Mouse (Mus musculus): ENCODE data around the gene Zfp131. TPM values are rescaled to one million over a fixed set of nuclear protein-coding genes. Genes with fewer than 3 reads are reported as not detected.
"Not testable (repeated sequence)": the region's sequence is repeated elsewhere in the genome, so short reads cannot be mapped to it uniquely, and the experiment has no call there.

Gene Zfp131
- 10 to 100 TPM; 19.4 to 20.5 TPM for total RNA-seq (2021)
- long read RNA-seq, experiment 1, partial matches to known transcripts, result 8 of 19 reads
- long read RNA-seq, experiment 1, other reads (novel, unspliced or antisense), result 5 of 19 reads
- long read RNA-seq, experiment 2, partial matches to known transcripts, result 7 of 18 reads
- long read RNA-seq, experiment 2, other reads (novel, unspliced or antisense), result 8 of 18 reads

DNA sequence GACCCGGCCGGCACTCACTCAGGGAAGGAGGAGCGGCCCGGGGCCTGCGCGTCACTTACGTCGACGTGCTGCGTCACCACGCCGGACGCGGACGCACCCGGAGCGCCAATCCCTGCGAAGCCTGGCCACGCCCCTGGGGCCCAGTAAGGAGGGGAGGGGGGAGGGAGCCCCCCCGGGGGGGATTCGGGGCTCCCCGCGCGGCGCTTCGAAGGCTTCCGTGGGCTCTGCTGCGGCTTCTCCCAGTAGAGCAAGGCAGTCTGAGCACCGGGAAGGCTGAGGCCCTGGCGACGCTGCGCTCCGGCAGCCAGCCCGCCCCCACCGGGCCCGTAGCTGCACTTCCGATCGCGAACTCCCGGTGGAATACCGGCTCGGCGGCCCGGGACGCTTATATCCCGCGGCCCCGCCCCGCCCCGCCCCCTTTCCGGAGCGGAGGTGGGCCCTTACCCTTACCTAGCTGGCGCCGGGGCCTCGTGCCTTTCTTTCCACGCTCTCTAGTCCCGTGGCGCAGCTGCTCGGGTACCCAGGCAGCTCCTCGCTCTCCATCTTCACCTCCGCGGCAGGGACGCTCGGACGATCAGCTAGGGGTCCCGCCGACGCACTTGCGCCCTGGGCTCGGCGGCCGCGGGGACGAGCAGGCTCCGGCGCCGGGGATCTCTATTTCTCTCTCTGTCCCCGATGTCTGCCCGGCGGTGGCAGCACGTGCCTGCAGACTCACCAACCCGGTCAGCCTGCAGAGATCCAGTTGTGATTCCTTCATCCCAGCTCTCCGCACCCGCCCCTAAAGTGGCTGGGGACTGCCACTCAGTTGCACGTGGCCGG lies at the start of gene Zfp131:
Gene Zfp131, minus strand, starts transcription at position 129 of the 819 bp plus-strand sequence.
- peak; percentile 93 for DNase-seq (ENCODE audit: low spot score)

- DNase-seq (ENCODE audit: low spot score), result not testable (repeated sequence)
These were observed 49.3 kb upstream of the Zfp131 start for GRCm38 (mm10) chr13:119839982-119840381.

DNA sequence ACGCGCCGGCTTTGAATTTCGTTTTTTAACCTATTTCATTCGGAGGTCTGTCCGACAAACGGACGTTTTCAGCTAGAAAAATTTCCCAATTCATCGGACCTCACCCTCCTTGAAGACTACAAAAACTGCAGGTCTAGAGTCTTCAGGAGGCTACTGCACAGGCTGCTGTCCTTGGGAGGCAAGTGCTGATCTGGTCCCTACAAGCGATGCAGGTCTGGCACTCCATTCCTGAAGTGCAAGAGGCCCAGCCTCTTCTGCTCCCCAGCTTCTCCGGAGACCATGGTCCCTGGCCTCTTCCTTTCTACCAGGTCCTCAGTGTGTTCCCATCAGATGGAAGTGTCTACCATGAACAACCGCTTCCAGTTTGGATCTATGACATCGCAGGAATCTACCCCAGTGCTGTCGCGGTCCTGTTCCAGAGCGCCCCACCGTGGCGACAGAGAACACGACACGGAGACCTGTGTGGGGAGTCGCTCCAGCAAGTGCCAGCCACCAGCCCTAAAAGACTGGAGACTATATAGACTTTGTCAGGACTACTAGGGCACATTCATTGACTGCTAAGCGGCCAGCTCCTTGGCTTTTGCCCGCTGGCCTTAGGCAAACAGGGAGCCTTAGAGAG lies 47.1 kb upstream of the Zfp131 start:
- DNase-seq (ENCODE audit: low spot score), result peak; percentile 3

- DNase-seq (ENCODE audit: low spot score), result peak; percentile 5
These were observed 45.7 kb upstream of the Zfp131 start for GRCm38 (mm10) chr13:119836324-119836811.

DNA sequence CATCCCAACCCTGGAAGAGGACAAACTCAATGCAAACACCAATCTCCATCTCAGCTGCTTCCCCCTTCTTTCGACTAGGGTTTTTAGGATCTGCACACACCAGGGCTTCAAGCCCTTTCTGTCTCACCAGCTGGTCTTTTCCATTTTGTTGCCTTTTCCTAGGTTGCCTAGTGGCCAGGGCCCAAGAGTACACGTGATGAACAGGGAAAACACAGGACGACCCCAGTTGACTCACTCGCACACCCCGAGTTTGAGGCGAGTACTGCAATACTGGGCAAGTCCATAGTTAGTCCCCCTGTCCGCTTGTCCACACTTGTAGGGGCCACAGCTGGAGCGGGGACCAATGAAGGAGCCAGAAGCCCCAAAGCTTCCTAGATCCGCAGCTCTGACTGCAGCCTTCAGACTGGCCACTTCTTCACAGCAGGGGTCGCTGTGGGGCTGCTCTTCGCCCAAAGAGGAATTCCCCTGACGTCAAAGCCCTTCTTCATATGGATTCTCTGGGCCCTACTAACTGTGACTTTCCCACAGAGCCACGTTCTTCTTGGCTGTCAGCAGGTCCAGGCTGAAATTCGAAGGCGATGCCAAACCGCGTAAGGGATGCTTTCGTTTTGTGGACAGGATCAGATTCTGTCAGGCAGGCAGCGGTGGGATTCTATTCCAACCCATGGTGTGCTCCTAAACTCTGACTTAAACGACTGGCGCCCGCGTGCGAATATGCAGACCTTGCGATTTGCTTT lies 44.8 kb upstream of the Zfp131 start, which contains the start of gene D13Ertd608e:
Gene D13Ertd608e, plus strand, starts transcription at position 687 of the 737 bp plus-strand sequence.
- DNase-seq (ENCODE audit: low spot score), result peak; percentile 9

GRCm38 (mm10) chr13:119830116-119830515 lies 39.4 kb upstream of the Zfp131 start, which contains the start of gene AF067063:
AF067063 (minus strand) TSS chr13:119830216.
- not testable (repeated sequence) for DNase-seq (ENCODE audit: low spot score)

- DNase-seq (ENCODE audit: low spot score), result no peak
These were observed 27.0 kb upstream of the Zfp131 start for GRCm38 (mm10) chr13:119817579-119818206.

GRCm38 (mm10) chr13:119816798-119817197 lies 26.1 kb upstream of the Zfp131 start:
- no peak for DNase-seq (ENCODE audit: low spot score)

GRCm38 (mm10) chr13:119810031-119810430 lies 19.3 kb upstream of the Zfp131 start:
- DNase-seq (ENCODE audit: low spot score), result peak; percentile 22

- no peak for DNase-seq (ENCODE audit: low spot score)
These were observed 18.2 kb upstream of the Zfp131 start for GRCm38 (mm10) chr13:119808937-119809336.

DNA sequence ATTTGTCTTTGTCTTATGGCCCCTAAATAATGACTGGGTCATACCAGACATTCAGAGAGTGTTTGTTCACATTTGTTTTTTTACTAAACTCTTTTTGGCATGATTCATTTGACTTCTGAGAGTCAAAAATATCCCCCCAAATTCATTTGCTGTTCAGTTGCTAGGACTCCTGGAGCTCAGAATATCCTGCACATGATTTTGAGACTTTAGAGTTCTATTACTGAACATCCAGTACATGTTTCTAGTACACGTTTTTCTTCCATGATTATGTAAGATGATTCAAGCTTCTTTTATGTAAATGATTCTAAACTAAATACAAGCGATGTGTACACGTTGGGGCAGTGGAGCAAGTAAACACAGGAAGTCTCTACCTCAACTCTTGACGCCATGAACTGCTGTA lies 7.0 kb upstream of the Zfp131 start:
- no peak for DNase-seq (ENCODE audit: low spot score)

DNA sequence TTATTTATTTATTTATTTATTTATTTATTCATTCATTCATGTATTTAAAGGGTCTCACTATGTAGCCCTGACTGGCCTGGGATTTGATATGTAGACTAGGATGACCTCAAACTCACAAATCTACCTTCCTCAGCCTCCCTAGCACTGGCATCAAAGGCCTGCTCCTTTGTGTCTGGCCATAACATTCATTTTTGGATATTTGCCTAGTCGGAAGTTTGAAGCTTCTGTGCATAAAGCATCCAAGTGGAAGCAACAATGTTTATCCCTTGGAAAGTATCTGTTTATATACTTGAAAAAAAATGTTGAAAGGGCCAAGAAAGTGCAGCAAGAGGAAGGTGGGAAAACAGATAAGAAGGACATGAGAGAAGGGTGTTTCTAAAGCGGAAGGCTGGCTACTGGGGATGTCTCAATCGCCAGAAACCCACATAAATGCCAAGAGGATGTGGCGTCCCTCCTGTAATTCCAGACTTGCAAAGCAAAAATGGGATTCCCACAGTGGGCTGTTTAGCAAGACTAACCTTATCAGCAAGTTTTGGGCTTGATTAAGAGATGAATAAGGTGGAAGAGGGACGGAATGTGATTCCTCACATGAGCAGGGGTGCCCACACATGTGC lies 2.2 kb upstream of the Zfp131 start:
- no peak for DNase-seq (ENCODE audit: low spot score)

DNA sequence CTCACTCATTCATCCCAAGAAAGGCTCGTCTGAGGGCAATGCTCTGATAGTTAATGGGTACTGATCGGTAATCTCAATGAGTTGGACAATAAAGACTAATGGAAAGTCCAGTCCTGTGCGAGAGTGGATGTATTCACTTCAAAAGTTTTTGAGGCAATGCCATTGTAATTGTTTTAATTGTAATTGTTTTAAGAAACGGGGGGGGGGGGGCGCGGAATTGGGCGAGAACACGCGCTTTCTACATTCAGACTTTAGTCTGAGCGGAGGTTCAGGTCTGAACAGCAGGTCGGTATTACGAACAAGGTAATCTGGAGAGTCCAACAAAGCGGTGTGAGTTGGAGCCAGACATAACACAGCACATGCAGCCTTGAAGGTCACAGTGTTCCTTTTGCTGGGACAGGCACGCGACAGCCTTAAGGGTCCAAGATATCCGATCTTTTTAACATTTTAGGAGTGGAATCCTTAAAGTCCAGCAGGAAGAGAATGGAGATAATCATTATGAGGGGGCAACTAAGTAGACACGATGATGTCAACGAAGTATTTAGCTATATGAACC lies 969 bp upstream of the Zfp131 start:
- DNase-seq (ENCODE audit: low spot score), result no peak

- DNase-seq (ENCODE audit: low spot score), result peak; percentile 74
These were observed 605 bp downstream of the Zfp131 start for GRCm38 (mm10) chr13:119789851-119790717.

GRCm38 (mm10) chr13:119783581-119783980 lies 7.1 kb downstream of the Zfp131 start:
- DNase-seq (ENCODE audit: low spot score), result no peak

DNA sequence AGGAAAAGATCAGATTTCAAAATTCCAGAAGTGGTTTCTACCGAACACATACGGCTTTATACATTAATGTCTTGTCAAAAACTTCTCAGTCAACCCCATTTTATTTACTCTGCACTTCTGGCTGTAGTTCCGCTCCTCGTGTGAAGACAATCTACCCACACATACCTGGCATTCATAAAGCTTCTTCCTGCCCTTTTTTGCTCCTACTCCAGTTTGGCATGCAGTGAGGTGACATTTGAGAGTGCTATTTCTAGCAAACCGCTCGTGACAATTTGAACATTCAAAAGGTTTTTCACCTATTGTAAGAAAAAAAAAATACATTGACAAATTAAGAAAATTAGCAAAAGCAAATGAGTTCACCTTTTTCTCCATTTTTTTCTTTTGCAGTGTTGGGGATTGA lies 22.1 kb downstream of the Zfp131 start:
- no peak for DNase-seq (ENCODE audit: low spot score)

- peak; percentile 33 for DNase-seq (ENCODE audit: low spot score)
These were observed 24.2 kb downstream of the Zfp131 start for GRCm38 (mm10) chr13:119766480-119766879.

DNA sequence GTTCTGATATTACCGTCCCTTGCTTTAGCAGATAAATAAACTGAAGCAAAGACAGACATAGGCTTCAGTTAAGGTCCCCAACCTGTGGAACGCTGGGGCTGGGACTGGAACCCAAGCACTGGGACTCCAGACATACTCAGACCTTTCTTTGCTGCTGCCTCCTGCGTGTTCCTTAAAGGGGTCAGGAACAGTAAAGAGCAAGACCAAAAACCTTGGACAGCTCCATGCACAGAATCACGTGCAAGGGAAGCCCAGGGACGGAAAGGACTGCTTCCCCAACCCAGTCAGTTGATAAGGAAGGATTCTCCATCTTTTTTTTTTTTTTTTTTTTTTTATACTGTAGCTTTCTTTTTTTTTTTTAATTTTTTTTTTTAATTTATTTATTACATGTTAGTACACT lies 33.9 kb downstream of the Zfp131 start:
- DNase-seq (ENCODE audit: low spot score), result no peak

All from gastrocnemius, adult 18-20 months (tissue).